Mouse (Mus musculus): ENCODE data around the gene Wdr45.

- TF ChIP-seq GATA1 (IDR thresholded peaks at IDR 0.05; ENCODE audit: borderline replicate concordance, low read length) (no peak), FLI1 (IDR thresholded peaks at IDR 0.05; ENCODE audit: low read length) (no peak)
These were observed 25.4 kb downstream of the Wdr45 start for GRCm38 (mm10) chrX:7739336-7740081.
